Mouse (Mus musculus): ENCODE data around the gene Ccdc40. TPM values are rescaled to one million over a fixed set of nuclear protein-coding genes. Genes with fewer than 3 reads are reported as not detected.
A peak's percentile ranks its signal among the peaks of the same experiment; 100 is the strongest.

The Ccdc40 gene
- polyA plus RNA-seq, 1 experiment from 2014 or later: 11.6 TPM

DNA sequence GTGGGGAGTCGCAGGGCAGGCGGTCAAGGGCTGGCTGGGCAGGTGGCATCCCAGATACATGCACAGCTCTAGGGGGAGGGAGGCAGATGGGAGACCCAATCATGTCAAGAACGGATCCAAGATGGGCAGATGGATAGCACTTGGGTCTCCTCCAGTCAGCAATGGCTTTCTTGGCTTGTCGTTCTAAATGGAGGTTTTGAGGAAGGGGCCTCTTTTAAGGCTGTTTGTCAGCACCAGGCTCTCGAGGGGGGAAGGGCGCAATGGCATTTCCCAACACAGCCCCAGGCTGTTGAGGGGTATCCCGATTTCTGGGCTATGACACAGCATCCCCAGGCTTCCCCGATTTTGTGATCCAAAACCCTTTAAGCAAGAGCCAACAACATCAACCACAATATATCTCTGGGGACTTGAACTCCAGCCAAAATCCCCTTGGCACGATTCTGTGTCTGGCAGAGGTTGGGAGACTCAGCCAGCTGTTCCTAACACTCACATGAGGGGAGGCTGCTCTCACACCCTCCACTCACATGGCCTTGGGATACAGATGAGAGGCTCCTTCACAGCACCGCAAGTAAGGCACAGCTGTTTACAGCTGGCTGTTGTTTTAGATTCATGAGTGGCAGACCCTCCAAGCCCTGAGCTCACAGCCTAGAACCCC lies 18.9 kb upstream of the Ccdc40 start:
- 71% methylated on average over 10 of the region's 10 CpGs for WGBS
- peaks cover 35% of the 10 kb centered on the region for H3K36me3 ChIP-seq
- H3K27ac ChIP-seq: peak overlapping the region; percentile 46; the same call in 1 of the 2 replicates
- no peaks in the 10 kb centered on the region for H3K9me3 ChIP-seq
- no peaks in the 10 kb centered on the region for H3K27me3 ChIP-seq
- H3K4me2 ChIP-seq (replicated peaks): no peak overlapping the region
- H3K4me3 ChIP-seq: no peak overlapping the region
- no peak overlapping the region for H3K9ac ChIP-seq
- peaks cover 45% of the 10 kb centered on the region for H3K4me1 ChIP-seq
- no peak for ATAC-seq (ENCODE audit: insufficient number of reproducible peaks, insufficient read depth, low FRiP score, low TSS enrichment)

DNA sequence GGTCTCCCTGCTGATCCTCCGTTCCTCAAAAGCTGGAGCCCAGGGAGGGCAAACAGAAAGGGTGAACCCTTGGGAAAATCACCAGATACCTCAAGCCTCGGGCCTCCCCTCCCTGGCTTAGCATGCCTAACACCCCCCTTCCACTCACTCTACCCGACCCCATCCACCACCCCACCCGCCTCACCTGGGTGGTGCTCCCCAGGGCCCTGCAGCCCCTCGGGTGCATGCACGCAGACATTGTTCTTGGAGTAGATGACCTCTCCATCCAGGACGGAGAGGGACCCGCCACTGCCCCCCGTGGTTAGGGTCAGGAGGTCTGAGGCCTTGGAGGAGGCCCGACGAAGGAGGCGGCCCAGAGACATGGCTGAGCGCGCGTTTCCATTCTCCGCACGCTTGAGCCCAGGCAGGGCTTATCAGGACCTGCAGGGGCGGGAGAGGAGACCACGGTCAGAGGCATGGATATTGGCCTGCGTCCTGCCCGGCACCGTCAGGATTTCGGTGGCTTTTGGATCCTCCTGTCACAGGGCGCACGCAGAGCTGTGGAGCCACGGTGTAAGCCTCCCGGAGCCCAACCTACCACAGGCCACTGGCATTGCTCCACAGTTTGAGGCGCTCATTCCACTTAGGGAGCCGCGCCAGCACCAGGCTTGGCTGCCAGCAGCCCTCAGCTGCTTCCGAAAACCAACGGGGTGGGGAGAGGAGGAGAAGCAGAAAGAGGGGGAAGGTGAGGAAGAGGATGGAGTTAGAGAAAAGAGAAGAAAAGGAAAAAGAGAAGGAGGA lies 17.9 kb upstream of the Ccdc40 start:
- peaks cover 31% of the 10 kb centered on the region for H3K36me3 ChIP-seq
- H3K4me1 ChIP-seq: peaks cover 56% of the 10 kb centered on the region
- no peak for ATAC-seq (ENCODE audit: insufficient number of reproducible peaks, insufficient read depth, low FRiP score, low TSS enrichment)
- H3K9ac ChIP-seq: no peak overlapping the region
- H3K4me2 ChIP-seq (replicated peaks): no peak overlapping the region
- WGBS: 64% methylated on average over 30 of the region's 32 CpGs
- no peaks in the 10 kb centered on the region for H3K27me3 ChIP-seq
- no peak overlapping the region for H3K4me3 ChIP-seq
- no peaks in the 10 kb centered on the region for H3K9me3 ChIP-seq
- 0 out of 2 replicates have a peak overlapping the region, but pooled peaks have one; percentile 46 for H3K27ac ChIP-seq

DNA sequence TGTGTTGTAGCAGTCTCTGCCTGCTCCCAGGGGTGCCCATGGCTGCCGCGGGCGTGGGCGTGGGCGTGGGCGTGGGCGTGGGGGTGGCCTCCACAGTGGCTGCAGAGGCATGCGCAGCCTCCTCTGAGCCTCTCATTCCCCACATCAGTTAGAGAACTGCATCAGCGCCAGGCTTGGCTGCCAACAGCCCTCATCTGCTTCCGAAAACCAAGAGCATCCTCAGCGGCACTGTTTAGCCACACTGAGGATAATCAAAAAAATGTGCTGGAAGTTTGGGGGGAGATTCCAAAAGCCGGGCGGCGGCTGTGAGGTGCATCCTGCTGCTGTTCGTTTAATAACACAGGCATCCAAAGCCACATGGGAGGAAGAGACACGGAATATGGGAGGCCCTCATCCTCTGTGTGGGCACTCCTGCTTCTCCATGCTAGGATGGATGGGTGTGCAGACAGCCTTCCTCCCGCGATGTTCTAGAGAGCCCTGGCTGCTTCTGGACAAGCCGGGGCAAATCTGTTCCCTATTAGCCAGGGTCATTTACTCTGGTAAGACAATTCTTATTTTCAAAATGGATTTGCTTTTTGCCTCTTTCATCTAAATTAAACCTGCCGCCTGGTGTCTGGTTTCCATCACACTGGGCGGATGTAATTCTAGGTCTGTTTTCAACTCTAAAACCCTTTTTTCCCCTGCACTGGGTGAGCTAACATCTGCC lies 16.6 kb upstream of the Ccdc40 start:
- Histone ChIP-seq H3K9me3 (no peaks in the 10 kb centered on the region), H3K4me3 (no peak overlapping the region), H3K9ac (no peak overlapping the region), H3K4me2 (replicated peaks) (peak overlapping the region; percentile 16; the same call in 1 of the 2 replicates), H3K27me3 (no peaks in the 10 kb centered on the region), H3K27ac (peak overlapping the region; percentile 78), H3K36me3 (peaks cover 24% of the 10 kb centered on the region), H3K4me1 (peaks cover 68% of the 10 kb centered on the region)
- 34% methylated on average over 21 of the region's 21 CpGs for WGBS
- ATAC-seq (ENCODE audit: insufficient number of reproducible peaks, insufficient read depth, low FRiP score, low TSS enrichment): no peak; the same call in 1 of the 2 replicates

DNA sequence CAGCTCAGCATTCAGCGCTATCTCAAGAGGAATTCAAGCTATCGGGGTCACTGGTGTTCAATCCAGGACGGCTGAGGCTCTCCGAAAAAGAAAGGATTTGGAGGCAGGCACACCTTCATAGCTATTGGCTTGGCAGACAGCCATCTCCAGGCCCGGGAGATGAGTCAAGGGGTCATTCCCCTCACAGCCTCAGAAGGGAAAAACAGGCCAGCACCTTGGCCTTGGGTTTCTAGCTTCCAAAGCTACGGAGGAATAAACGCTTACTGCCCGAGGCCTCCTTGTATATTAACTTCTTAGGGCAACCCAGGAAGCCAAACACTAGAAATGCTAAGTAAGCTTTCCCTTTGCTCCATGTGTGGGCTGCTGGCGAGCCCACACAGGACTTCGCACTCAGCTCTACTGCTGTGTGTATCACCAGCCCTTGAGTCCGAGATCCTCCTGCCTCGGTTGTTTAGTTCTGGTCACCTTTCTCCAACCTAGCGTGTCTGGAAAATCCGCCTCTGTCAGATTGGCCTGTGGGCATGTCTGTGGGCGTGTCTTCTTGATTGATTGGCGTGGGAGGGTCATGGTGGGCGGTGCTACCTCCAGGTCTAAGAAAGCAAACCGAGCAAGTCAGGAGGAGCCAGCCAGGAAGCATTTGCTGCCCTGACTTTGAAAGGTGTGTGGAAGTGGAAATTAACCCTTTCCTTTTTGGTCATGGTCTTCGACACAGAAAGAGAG lies 15.0 kb upstream of the Ccdc40 start:
- WGBS: 60% methylated on average over 19 of the region's 19 CpGs
- no peak overlapping the region for H3K4me3 ChIP-seq
- H3K9me3 ChIP-seq: no peaks in the 10 kb centered on the region
- no peak overlapping the region for H3K4me2 ChIP-seq (replicated peaks)
- peaks cover 12% of the 10 kb centered on the region for H3K36me3 ChIP-seq
- no peak for ATAC-seq (ENCODE audit: insufficient number of reproducible peaks, insufficient read depth, low FRiP score, low TSS enrichment)
- H3K9ac ChIP-seq: no peak overlapping the region
- H3K4me1 ChIP-seq: peaks cover 68% of the 10 kb centered on the region
- no peak overlapping the region for H3K27ac ChIP-seq
- H3K27me3 ChIP-seq: no peaks in the 10 kb centered on the region

DNA sequence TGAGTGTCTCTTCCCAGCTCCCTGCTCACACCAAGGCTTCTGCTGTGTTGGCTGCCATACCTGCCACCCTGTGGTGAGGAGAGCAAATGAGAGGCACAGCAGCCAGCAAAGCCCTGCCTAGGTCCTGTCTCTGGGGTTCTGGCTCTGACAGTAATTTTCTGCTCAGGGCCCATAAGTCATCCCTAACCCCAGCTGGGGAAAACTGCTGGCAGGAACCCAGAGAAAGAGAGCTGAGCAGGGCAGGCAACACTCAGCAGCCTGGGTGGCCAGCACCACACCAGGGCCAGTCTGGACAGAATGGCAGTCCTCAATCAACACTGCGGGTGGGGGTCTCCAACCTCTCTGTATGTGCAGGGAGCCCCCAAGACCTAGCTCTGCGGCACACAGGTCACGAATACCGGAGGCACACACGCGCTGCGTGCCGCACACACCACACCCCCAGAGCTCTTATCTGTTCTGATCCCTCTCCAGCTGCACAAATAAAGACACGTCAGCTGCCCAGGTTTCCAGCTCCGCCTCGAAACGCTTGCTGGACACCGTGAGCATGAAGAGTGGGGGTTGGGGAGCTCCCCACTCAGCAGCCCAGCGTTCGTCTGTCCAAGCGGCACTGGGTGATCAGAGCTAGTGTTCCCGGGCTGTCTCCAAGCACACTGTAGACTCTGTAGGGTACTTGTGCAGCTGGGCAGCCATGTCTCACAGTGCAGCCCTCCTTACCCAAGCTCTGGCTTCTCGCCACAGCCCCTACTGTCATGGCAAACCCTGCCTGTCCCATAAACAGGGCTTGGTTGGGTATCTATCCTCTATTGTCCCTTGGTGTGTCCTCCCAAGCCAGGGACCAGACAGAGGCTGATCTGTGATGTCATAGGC lies 13.1 kb upstream of the Ccdc40 start:
- Histone ChIP-seq H3K27me3 (no peaks in the 10 kb centered on the region), H3K9me3 (no peaks in the 10 kb centered on the region), H3K4me2 (replicated peaks) (peak overlapping the region; percentile 35), H3K4me1 (peaks cover 68% of the 10 kb centered on the region), H3K4me3 (peak overlapping the region; percentile 10; the same call in 1 of the 2 replicates), H3K27ac (peak overlapping the region; percentile 63), H3K9ac (0 out of 2 replicates have a peak overlapping the region, but pooled peaks have one; percentile 11), H3K36me3 (0 out of 2 replicates have a peak, but pooled peaks cover 4% of the 10 kb centered on the region)
- peak; percentile 50 for ATAC-seq (ENCODE audit: insufficient number of reproducible peaks, insufficient read depth, low FRiP score, low TSS enrichment)
- 10% methylated on average over 18 of the region's 18 CpGs for WGBS

DNA sequence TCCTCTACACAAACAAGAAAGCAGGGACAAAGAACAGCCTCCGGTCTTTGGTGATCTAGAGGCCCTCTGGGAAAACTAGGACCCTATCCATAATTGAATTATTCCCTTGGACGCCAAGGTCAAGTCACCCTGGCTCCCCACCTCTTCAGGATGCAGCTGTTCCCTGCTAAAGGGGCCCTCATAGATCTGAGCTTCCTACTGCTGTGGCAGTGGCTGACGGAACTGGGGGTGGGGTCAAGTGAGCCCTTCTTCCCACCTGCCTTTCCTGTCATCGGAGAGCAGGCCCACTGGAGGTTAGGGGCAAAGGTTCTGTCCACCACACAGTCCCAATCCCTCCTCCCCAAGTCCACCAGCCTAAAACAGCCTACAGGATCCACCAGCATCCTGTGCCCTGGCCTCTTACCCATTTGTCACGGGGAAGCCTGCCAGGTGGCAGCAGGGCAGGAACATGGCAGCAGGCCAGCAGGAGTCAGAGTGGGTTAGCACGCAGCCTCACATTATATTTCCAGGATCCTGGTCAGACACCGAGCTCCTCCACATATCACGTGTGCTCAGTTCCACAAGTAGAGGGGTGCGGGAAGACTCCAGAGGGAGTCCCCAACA lies 12.4 kb upstream of the Ccdc40 start:
- Histone ChIP-seq H3K27ac (peak overlapping the region; percentile 63), H3K27me3 (no peaks in the 10 kb centered on the region), H3K9me3 (no peaks in the 10 kb centered on the region), H3K4me3 (no peak overlapping the region), H3K36me3 (0 out of 2 replicates have a peak, but pooled peaks cover 4% of the 10 kb centered on the region), H3K9ac (0 out of 2 replicates have a peak overlapping the region, but pooled peaks have one; percentile 7), H3K4me2 (replicated peaks) (peak overlapping the region; percentile 35), H3K4me1 (peaks cover 65% of the 10 kb centered on the region)
- WGBS: 50% methylated on average over 9 of the region's 9 CpGs
- no peak for ATAC-seq (ENCODE audit: insufficient number of reproducible peaks, insufficient read depth, low FRiP score, low TSS enrichment)

DNA sequence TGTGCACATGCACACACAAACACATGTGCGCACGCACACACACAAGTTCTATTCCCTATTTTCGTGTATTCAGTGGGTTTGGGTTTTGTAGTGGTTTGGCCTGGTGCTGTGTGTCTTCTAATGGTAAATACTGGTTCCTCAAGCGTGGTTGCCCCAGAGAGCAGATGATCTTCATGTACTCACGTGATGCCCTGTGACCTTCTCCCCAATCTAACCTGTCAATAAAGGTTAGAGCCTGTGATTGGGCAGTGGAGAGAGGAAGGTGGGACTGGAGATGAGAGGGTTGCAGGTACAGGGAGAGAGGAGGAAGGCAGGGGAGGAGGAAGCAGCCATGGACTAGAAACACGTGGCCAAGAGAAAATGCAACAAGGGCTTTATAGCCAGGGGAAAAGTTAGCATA lies 10.5 kb upstream of the Ccdc40 start:
- H3K36me3 ChIP-seq: 0 out of 2 replicates have a peak, but pooled peaks cover 4% of the 10 kb centered on the region
- WGBS: 85% methylated on average over 6 of the region's 6 CpGs
- H3K27me3 ChIP-seq: no peaks in the 10 kb centered on the region
- no peak overlapping the region for H3K27ac ChIP-seq
- ATAC-seq (ENCODE audit: insufficient number of reproducible peaks, insufficient read depth, low FRiP score, low TSS enrichment): no peak
- H3K9me3 ChIP-seq: no peaks in the 10 kb centered on the region
- H3K4me3 ChIP-seq: no peak overlapping the region
- no peak overlapping the region for H3K4me2 ChIP-seq (replicated peaks)
- H3K9ac ChIP-seq: no peak overlapping the region
- H3K4me1 ChIP-seq: peaks cover 58% of the 10 kb centered on the region

DNA sequence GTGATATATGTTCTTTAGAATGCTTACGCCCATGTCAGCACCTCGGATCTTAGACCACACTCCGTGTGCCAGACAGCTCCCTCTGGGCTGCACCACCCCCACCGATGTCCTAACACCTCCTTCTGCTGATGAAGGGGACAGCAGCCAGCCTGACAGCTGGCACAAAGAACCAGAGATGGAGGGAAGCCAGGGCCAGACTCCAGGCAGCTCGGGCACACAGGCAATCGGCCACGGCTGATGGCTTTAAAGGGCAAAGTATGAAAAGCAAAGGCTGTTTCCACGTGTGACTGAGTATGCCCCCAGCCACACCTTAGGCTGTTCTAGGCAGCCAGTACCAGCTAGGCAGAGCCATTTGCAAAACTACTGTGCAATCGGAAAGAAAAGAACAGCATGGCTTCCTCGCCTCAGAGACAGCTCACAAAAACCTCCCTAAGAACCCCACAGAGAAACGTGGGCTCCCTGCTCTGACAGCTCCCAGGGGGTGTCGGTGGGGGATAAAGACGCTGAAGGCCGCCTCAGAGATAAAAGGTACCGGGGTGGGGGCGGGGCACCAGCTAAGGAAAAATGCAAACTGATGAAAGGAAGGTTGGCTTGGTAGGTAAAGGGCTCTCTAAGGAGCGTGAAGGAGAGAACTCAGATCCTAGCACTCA lies 8.4 kb upstream of the Ccdc40 start:
- Histone ChIP-seq H3K36me3 (0 out of 2 replicates have a peak, but pooled peaks cover 4% of the 10 kb centered on the region), H3K27me3 (no peaks in the 10 kb centered on the region), H3K4me3 (no peak overlapping the region), H3K27ac (no peak overlapping the region), H3K4me1 (peaks cover 45% of the 10 kb centered on the region), H3K9ac (no peak overlapping the region), H3K9me3 (no peaks in the 10 kb centered on the region), H3K4me2 (replicated peaks) (no peak overlapping the region)
- no peak for ATAC-seq (ENCODE audit: insufficient number of reproducible peaks, insufficient read depth, low FRiP score, low TSS enrichment)
- WGBS: 20% methylated on average over 17 of the region's 17 CpGs

DNA sequence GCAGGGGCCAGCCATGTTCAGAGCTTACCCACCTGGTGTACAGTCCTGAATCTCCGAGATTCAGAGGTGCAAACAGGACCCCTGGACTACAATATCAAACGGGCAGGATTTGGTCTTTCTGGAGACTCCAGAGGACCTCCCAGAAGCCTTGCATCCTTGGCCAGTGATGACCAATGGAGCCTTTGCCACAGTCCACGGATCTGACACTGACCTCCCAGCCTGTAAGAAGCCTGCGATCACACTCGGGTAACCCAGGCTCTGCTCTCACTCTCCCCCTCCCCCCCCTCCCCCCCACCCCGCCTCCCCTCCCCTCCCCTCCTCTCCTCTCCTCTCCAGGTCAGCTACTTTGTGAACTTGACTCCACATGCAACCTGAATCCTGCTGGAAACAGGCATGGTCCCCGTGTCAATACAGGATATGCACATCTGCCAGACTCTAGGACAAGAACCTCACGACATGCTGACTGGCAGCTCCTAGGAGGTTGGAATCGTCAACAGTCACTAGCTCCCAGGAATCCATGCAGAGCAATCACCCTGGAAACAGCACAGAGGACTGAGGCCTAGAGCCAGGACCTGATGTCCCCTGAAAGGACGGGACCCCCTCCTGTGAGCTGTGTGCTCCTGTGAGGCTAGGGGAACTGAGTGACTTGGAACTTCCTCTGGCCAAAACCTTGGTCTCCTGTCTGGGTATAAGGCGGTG lies 6.4 kb upstream of the Ccdc40 start:
- 37% methylated on average over 10 of the region's 11 CpGs for WGBS
- H3K36me3 ChIP-seq: 0 out of 2 replicates have a peak, but pooled peaks cover 4% of the 10 kb centered on the region
- no peak overlapping the region for H3K4me2 ChIP-seq (replicated peaks)
- no peak for ATAC-seq (ENCODE audit: insufficient number of reproducible peaks, insufficient read depth, low FRiP score, low TSS enrichment)
- no peak overlapping the region for H3K4me3 ChIP-seq
- no peak overlapping the region for H3K9ac ChIP-seq
- no peak overlapping the region for H3K27ac ChIP-seq
- H3K9me3 ChIP-seq: no peaks in the 10 kb centered on the region
- H3K4me1 ChIP-seq: peaks cover 44% of the 10 kb centered on the region
- no peaks in the 10 kb centered on the region for H3K27me3 ChIP-seq

All from embryonic facial prominence, embryonic 12.5 days (tissue).